Mouse (Mus musculus): ENCODE data around the gene Snx33.
A peak's percentile ranks its signal among the peaks of the same experiment; 100 is the strongest.
"Not testable (repeated sequence)": the region's sequence is repeated elsewhere in the genome, so short reads cannot be mapped to it uniquely, and the experiment has no call there.

Snx33 gene

GRCm38 (mm10) chr9:56925291-56926024 lies 2.7 kb downstream of the Snx33 start:
- no peak for DNase-seq (ENCODE audit: low read depth, low spot score)

DNA sequence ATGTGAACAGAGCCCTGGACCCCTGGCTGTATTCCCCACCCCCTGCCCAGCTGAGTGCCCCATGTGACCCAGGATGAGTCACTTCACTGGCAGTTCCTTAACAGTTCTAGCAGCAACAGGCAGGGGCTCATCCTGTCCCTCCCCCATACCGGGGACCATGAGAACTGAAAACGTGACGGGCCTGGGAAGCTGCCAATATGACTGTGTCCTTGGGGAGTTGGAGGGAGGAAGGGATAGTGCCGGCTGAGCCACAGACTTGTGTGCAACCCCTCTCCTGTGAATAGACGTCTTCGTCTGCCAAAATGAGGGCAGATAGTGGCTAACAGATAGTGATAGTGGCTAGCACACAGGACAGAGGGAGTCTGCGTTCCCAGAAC lies 3.5 kb downstream of the Snx33 start:
- DNase-seq (ENCODE audit: low read depth, low spot score), result peak; percentile 92

DNA sequence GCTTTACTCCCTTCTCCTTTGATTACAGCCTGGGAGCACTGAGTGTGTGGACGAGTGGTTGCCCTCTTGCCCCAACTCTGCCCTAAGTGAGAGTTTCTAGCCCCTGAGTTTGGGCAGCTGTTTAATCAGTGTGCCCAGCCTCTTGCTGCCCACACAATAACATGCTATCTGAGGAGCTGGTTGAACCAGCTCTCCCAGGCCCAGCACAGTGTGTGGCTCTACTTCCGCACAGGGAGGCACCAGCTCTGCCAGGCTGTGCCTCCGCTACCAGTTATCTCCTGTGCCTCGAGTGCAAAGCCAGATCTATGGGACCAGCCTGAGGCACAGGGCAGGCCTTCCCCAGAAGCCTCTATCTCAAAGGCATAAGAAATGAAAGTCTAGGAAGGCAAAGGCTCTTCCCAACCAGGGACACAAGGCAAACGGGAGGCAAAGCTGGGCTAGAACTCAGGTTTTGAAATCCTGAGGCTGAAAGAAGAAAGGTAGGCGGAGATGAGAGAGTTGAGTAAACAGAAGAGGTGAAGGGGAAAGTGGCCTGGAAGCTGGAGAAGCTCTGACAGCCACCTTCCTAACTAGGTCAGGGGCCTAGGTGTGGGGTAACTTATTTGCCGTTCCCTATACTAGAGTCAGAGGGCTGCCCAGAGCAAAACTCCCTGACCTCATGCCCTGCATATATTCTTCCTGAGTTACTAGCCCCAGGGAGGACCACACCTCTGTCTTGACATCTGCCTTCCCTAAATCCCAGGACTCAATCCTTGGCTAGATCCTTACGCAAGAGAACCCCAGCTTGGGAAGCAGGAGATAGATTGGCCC lies 4.1 kb downstream of the Snx33 start:
- DNase-seq (ENCODE audit: low read depth, low spot score), result no peak

- no peak for DNase-seq (ENCODE audit: low read depth, low spot score)
These were observed 5.4 kb downstream of the Snx33 start for GRCm38 (mm10) chr9:56922746-56923145.

DNA sequence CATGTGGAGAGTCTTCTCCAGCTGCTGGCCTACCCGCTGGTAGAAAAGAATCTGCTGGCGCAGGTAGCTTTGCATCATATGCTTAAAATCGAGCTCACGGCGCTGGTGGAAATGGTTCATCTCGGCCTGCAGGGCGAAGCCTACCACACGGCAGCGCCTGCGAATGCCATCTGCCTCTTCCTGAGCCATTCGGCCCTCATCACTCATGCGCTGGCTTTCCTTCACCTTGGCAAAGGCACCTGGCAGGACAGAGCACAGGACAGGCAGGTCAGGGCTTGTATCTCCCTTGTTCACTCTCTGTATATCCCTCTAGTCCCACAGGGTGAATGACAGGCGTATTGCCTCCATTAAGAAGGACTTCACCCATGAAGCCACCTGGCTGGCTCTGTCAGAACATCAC lies 9.7 kb downstream of the Snx33 start:
- no peak for DNase-seq (ENCODE audit: low read depth, low spot score)

GRCm38 (mm10) chr9:56917131-56917530 lies 11.0 kb downstream of the Snx33 start:
- no peak for DNase-seq (ENCODE audit: low read depth, low spot score)

GRCm38 (mm10) chr9:56915695-56916410 lies 12.3 kb downstream of the Snx33 start:
- DNase-seq (ENCODE audit: low read depth, low spot score), result peak; percentile 48

- DNase-seq (ENCODE audit: low read depth, low spot score), result peak; percentile 20
These were observed 13.1 kb downstream of the Snx33 start for GRCm38 (mm10) chr9:56915116-56915515.

DNA sequence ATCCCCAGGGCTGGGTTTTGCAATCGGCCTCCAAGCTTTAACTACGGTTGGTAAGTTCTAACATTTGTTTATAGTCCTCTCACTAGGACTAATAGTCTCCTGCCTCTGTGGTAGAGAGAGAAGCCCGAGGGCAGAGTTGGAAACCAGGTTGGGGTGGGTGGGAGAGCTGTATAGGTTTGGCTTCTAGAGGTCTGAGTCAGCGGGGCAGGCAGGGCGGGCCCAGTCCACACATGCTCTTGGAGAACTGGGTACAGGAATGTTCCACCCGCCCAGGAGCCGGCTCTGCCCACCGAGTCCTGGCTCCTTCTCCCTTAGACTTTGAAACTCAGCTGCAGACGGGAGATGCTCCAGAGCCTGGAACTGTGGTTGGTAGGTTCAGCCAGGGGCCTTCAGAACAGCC lies 14.2 kb downstream of the Snx33 start:
- DNase-seq (ENCODE audit: low read depth, low spot score), result peak; percentile 93

DNA sequence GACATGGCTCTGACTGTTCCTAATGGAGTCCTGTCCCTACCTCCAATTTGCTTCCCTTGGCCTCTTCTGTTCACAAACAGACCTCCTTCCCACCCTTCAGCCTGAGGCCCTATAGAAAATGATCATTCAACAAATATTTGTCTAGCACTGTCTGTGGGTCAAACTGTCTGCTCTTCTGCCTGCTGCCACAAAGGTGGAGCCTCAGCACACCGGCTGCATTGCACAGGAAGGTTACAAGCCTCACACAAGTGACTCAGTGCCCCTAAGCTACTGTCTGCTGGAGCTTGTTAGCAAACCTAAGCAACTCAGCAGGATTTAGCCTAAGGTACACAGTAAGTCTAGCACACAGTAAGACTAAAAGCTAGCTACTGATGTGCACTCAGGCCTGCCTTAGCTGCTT lies 17.2 kb downstream of the Snx33 start:
- DNase-seq (ENCODE audit: low read depth, low spot score), result peak; percentile 55

GRCm38 (mm10) chr9:56909991-56910390 lies 18.2 kb downstream of the Snx33 start:
- not testable (repeated sequence) for DNase-seq (ENCODE audit: low read depth, low spot score)

GRCm38 (mm10) chr9:56907549-56907948 lies 20.6 kb downstream of the Snx33 start:
- peak; percentile 85 for DNase-seq (ENCODE audit: low read depth, low spot score)

GRCm38 (mm10) chr9:56903662-56904061 lies 24.5 kb downstream of the Snx33 start:
- no peak for DNase-seq (ENCODE audit: low read depth, low spot score)

- no peak for DNase-seq (ENCODE audit: low read depth, low spot score)
These were observed 27.0 kb downstream of the Snx33 start for GRCm38 (mm10) chr9:56901187-56901586.

DNA sequence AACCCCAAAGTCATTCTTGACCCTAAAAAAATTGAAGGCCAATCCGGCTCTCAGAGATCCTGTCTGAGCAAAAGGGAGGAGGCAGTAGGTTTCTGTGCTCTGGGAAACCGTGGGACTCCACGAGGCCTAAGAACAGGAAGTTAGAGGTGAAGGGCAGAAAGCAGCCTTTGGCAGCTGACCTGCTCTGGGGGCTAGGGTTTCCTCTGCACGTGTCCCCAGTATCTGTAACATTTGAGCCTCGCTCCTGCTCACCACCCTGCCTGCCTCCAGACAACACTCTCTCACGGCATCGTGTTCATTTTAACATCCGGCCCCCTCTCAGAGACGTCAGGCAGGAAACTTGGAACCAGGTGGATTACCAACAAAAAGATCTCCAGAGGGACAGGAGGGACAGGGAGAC lies 27.6 kb downstream of the Snx33 start:
- DNase-seq (ENCODE audit: low read depth, low spot score), result no peak

- no peak for DNase-seq (ENCODE audit: low read depth, low spot score)
These were observed 28.1 kb downstream of the Snx33 start for GRCm38 (mm10) chr9:56900060-56900459.

DNA sequence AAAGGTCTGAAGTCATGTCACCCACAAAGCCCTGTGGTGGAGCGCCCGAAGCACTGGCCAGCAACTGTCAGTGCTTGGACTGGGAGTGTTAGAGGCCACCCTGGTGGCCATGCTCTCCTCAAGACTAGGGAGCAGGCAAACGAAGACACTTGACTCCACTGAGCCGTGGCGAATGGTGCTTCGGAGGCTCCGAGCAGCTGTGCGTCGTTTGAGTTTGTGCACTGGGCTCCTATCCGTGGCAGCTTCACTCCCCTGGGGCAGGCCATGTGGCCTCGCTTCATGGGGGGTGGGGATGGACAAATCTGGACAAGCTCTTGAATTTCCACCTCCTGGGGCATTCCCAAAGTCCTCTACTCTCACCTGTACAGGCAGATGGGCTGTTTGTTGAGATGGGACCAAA lies 28.8 kb downstream of the Snx33 start:
- DNase-seq (ENCODE audit: low read depth, low spot score), result no peak

GRCm38 (mm10) chr9:56896779-56897178 lies 31.4 kb downstream of the Snx33 start:
- DNase-seq (ENCODE audit: low read depth, low spot score), result no peak

GRCm38 (mm10) chr9:56894006-56894405 lies 34.2 kb downstream of the Snx33 start:
- DNase-seq (ENCODE audit: low read depth, low spot score), result peak; percentile 48

DNA sequence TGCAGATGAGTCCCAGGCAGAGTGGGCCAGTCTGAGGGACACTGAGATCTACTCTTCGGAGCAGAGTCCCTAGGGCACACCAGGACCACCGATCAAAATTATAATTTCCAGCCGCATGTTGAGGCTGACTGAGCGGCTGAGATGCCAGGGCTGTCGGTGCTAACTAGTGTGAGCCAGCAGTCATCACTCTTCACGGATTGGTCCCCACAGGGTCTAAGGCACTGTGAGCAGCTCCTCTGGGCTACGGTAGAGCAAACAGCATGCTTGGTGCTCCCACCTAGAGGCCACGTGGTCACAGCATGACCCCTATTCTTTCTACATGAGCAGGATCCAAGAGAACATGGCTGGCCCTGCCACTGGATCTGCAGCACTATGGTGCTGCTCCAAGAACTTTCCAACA lies 34.9 kb downstream of the Snx33 start:
- no peak for DNase-seq (ENCODE audit: low read depth, low spot score)

- DNase-seq (ENCODE audit: low read depth, low spot score), result no peak
These were observed 36.1 kb downstream of the Snx33 start for GRCm38 (mm10) chr9:56892111-56892510.

DNA sequence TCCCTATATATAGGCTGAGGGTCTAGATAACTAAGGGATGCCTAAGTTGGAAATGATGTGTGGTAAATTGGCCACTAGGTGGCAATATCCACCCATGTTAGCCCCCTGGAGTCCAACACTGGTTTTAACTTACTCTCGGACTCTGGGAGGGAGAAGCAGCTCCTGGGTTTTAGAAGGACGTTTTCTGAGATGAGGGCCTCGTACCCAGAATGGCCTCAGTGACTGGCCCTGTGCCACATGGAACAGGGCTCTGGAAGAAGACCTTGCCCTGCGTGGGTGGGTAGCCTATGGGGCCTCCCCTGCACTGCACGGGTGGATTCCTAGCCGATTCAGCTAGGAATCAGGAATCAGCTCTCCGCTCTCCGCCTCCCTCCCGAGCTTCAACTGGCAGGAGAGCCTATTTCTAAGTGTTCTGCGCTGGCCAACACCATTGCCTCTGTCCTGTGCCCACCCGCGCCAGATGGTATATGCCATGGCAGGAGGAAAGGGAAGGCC lies 36.6 kb downstream of the Snx33 start:
- DNase-seq (ENCODE audit: low read depth, low spot score), result peak; percentile 88
